Mouse (Mus musculus): ENCODE results near the gene Ncstn. TPM values are rescaled to one million over a fixed set of nuclear protein-coding genes. Genes with fewer than 3 reads are reported as not detected.

Ncstn gene
- polyA plus RNA-seq (2012; rRNA removed), result 29.2 and 36.4 TPM in 2 replicates

GRCm38 (mm10) chr1:172082101-172082898 lies at the start of gene Ncstn, which contains the start of gene Copa:
Gene Ncstn, minus strand, starts transcription at chr1:172082795.
Gene Copa, plus strand, starts transcription at chr1:172082529.

GRCm38 (mm10) chr1:172126376-172127347 lies 44.1 kb upstream of the Ncstn start, which contains the start of gene Pex19:
Gene Pex19, plus strand, starts transcription at chr1:172126755.

GRCm38 (mm10) chr1:172057491-172057921 lies 25.1 kb downstream of the Ncstn start, which contains the start of gene Nhlh1:
Gene Nhlh1, minus strand, starts transcription at chr1:172057573.

GRCm38 (mm10) chr1:172028394-172029275 lies 54.0 kb downstream of the Ncstn start, which contains the start of gene Vangl2:
Gene Vangl2, minus strand, starts transcription at chr1:172028444.

Other genes with a start within 250 kb of the Ncstn start
- gene Cd84, start 243.1 kb downstream of the Ncstn start, polyA plus RNA-seq (2012; rRNA removed), result 0.16 and 0.50 TPM in 2 replicates
- gene Gm10521, start 187.1 kb downstream of the Ncstn start, polyA plus RNA-seq (2012; rRNA removed), result 0.02 TPM in 1 of 2 replicates, not detected in the other
- 0.03 TPM in 1 of 2 replicates, not detected in the other for gene Slamf6, start 165.3 kb downstream of the Ncstn start, polyA plus RNA-seq (2012; rRNA removed)
- gene Vangl2, start 54.4 kb downstream of the Ncstn start, polyA plus RNA-seq (2012; rRNA removed), result 2.1 and 2.7 TPM in 2 replicates
- not detected in 2 replicates for gene Nhlh1, start 25.2 kb downstream of the Ncstn start, polyA plus RNA-seq (2012; rRNA removed)
- 9.9 and 13.8 TPM in 2 replicates for gene Copa, start 266 bp downstream of the Ncstn start, polyA plus RNA-seq (2012; rRNA removed)
- 38.8 and 43.0 TPM in 2 replicates for gene Pex19, start 44.0 kb upstream of the Ncstn start, polyA plus RNA-seq (2012; rRNA removed)
- 12.9 and 15.0 TPM in 2 replicates for gene Dcaf8, start 65.3 kb upstream of the Ncstn start, polyA plus RNA-seq (2012; rRNA removed)
- gene Pea15a, start 124.0 kb upstream of the Ncstn start, polyA plus RNA-seq (2012; rRNA removed), result 17.5 and 18.0 TPM in 2 replicates
- gene Casq1, start 137.1 kb upstream of the Ncstn start, polyA plus RNA-seq (2012; rRNA removed), result 4.1 and 8.0 TPM in 2 replicates
- gene Atp1a4, start 175.6 kb upstream of the Ncstn start, polyA plus RNA-seq (2012; rRNA removed), result 0.10 TPM in 1 of 2 replicates, not detected in the other
- gene Igsf8, start 178.8 kb upstream of the Ncstn start, polyA plus RNA-seq (2012; rRNA removed), result 52.9 and 69.9 TPM in 2 replicates
- gene Atp1a2, start 215.3 kb upstream of the Ncstn start, polyA plus RNA-seq (2012; rRNA removed), result 5.7 and 8.7 TPM in 2 replicates
- gene Kcnj9, start 246.5 kb upstream of the Ncstn start, polyA plus RNA-seq (2012; rRNA removed), result 0.12 and 0.14 TPM in 2 replicates

All from stomach, adult 2 months (tissue).